Mouse (Mus musculus) stomach, postnatal 0 days (tissue): Measurements from ENCODE around the gene Gadd45g. TPM values are rescaled to one million over a fixed set of nuclear protein-coding genes. Genes with fewer than 3 reads are reported as not detected.
A peak's percentile ranks its signal among the peaks of the same experiment; 100 is the strongest.
"Not testable (repeated sequence)": the region's sequence is repeated elsewhere in the genome, so short reads cannot be mapped to it uniquely, and the experiment has no call there.

Source experiments
- ATAC-seq: fragments of 200-750 bp; cut with Nextera tagmentation; 2 replicates; pipeline ENCODE4 v1.8.0; 2017; ENCODE audit not compliant: low FRiP score, low TSS enrichment
- DNase-seq: peaks from one replicate; pipeline ENCODE4 v3.0.0-alpha.2; 2016; ENCODE audit warnings: low spot score
- H3K27ac ChIP-seq: fragments of 300-500 bp; sonication (generic); replicated peaks from 2 replicates; pipeline ENCODE4 v1.5.1; 2014; ENCODE audit warnings: mild to moderate bottlenecking, control low read depth
- H3K27me3 ChIP-seq: fragments of 300-500 bp; sonication (generic); 2 replicates; pipeline ENCODE4 v1.6.1; 2014; ENCODE audit warnings: low read length; ENCODE audit not compliant: control insufficient read depth, insufficient read depth
- H3K36me3 ChIP-seq: fragments of 300-500 bp; sonication (generic); 2 replicates; pipeline ENCODE4 v1.6.1; 2014; ENCODE audit warnings: low read length, mixed read lengths; ENCODE audit not compliant: control insufficient read depth, insufficient read depth
- H3K4me1 ChIP-seq: fragments of 300-500 bp; sonication (generic); replicated peaks from 2 replicates; pipeline ENCODE4 v1.6.1; 2014; ENCODE audit warnings: antibody characterized with exemption; ENCODE audit not compliant: control insufficient read depth, insufficient read depth
- H3K4me2 ChIP-seq: fragments of 300-500 bp; sonication (generic); replicated peaks from 2 replicates; pipeline ENCODE4 v1.6.1; 2014; ENCODE audit warnings: low read depth, mild to moderate bottlenecking, control low read depth, moderate library complexity
- H3K4me3 ChIP-seq: fragments of 300-500 bp; sonication (generic); 2 replicates; pipeline ENCODE4 v1.5.1; 2014; ENCODE audit warnings: low read depth, low read length, control low read depth
- H3K9ac ChIP-seq: fragments of 300-500 bp; sonication (generic); 2 replicates; pipeline ENCODE4 v1.6.1; 2014; ENCODE audit warnings: mild to moderate bottlenecking, low read length, control low read depth, mixed read lengths
- H3K9me3 ChIP-seq: fragments of 300-500 bp; sonication (generic); 2 replicates; pipeline ENCODE4 v1.6.1; 2016; ENCODE audit warnings: low read length; ENCODE audit not compliant: control insufficient read depth
- CTCF ChIP-seq: IDR thresholded peaks from 2 replicates; pipeline ENCODE4 v1.5.1; 2016; ENCODE audit warnings: antibody characterized with exemption, low read depth, mild to moderate bottlenecking, moderate library complexity
- EP300 ChIP-seq: optimal IDR thresholded peaks from 2 replicates; pipeline ENCODE3; 2016; ENCODE audit warnings: antibody characterized with exemption
- WGBS: fragments of 180-500 bp; shearing (Covaris S2); extraction: QIAGEN DNeasy Blood & Tissue Kit; methylation state at CpG from one replicate; pipeline ENCODE4 v1.1.7; 2014; 5-methylcytosine and 5-hydroxymethylcytosine counted together
- polyA plus RNA-seq: library from polyadenylated mRNA; unstranded; fragments of >200 nt; fragmentation: Nextera tagmentation; extraction: Ambion mirVana; gene quantifications from 2 replicates; pipeline ENCODE4 v1.2.1, GENCODE M21; 2015

Gene Gadd45g
- polyA plus RNA-seq, 1 experiment from 2014 or later = 37.1 TPM

DNA sequence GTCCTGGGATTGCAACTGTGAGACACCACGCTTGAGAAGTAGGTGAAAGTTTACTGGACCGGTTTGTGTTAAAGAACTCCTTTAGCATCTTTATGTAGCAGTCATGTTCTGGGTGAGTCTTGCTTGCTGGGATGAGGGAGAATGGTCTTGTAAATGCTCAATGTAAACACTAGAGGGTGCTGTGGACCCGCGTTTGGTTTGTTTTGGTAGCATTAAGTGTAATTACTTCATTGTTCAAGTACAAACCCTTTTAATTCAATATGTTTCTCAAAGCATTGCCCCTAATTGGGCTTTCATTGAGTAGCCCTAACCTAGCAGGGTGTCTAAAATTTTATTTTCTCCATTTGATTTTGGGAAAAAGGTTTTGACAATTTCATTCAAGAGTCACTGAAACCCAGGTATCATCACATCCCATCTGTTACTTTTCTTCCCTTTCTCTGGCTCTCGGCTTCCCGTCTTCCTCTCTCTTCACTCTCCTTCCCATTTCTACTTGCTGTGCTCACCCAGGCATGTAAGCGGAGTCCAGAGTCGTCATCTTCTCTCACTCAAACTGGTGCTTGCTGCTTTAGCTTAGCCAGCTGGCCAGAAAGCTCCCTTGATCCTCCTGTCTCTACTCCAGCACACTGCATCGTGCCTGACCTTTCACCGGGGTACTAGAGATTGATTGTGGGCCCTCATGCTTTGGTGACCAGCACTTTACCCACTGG is 15.6 kb upstream of the Gadd45g start:
- TF ChIP-seq EP300 (no peak), CTCF (peak; percentile 83)
- no peaks in the 10 kb centered on the region for H3K27me3 ChIP-seq
- no peak overlapping the region for H3K4me2 ChIP-seq
- ATAC-seq (no peak), DNase-seq (peak; percentile 43)
- 35% methylated on average over 10 of the region's 10 CpGs for WGBS
- no peaks in the 10 kb centered on the region for H3K36me3 ChIP-seq
- no peak overlapping the region for H3K9ac ChIP-seq
- no peaks in the 10 kb centered on the region for H3K9me3 ChIP-seq
- H3K4me3 ChIP-seq = no peak overlapping the region
- no peaks in the 10 kb centered on the region for H3K4me1 ChIP-seq
- H3K27ac ChIP-seq = no peak overlapping the region

DNA sequence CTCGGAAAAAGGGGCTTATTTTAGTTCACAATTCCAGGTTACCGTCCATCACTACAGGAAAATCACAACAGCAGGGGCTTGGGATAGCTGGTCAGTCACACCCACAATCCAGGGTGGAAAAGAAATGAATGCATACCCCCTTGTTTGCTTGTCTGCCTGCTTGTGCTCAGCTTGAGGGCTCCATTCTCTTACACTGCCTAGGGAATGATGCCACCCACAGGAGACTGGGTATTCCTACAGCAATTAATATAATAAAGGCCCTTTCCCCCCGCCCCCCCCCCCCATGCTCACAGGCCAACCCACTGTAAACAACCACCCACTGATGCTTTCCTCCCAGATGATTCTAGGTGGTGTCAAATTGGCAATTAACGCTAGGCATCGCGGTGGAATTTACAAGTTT is 14.0 kb upstream of the Gadd45g start:
- DNase-seq = no peak
- TF ChIP-seq CTCF (0 out of 2 replicates have a peak, but pooled peaks have one; percentile 22), EP300 (no peak)
- WGBS = 86% methylated on average over 6 of the region's 6 CpGs
- Histone ChIP-seq H3K36me3 (no peaks in the 10 kb centered on the region), H3K4me2 (no peak overlapping the region), H3K27ac (no peak overlapping the region), H3K9ac (no peak overlapping the region), H3K27me3 (no peaks in the 10 kb centered on the region), H3K4me1 (no peaks in the 10 kb centered on the region), H3K9me3 (no peaks in the 10 kb centered on the region), H3K4me3 (no peak overlapping the region)
- no peak for ATAC-seq

DNA sequence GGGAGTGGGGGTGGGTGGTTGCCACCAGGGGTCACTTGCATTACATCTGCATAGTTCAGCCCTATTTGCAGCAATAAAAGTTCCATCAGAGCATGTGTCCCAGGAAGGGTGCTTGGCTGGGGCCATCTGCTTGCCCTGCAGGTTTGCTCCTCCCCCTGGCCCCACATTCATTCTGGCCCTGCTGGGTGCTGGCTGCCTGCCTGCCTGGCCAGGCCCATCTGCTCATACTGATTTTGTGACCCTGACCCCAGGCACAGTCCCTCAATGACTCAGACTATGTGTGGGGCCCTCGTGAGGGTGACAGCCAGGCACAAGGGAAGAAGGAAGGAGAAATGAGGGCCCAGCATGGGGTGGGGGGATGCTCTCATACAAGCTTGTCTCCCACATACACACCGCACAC is 12.9 kb upstream of the Gadd45g start:
- no peaks in the 10 kb centered on the region for H3K4me1 ChIP-seq
- no peak overlapping the region for H3K9ac ChIP-seq
- H3K9me3 ChIP-seq = no peaks in the 10 kb centered on the region
- H3K27me3 ChIP-seq = no peaks in the 10 kb centered on the region
- no peak for DNase-seq
- H3K4me3 ChIP-seq = no peak overlapping the region
- 63% methylated on average over 2 of the region's 2 CpGs for WGBS
- TF ChIP-seq EP300 (no peak), CTCF (no peak)
- H3K4me2 ChIP-seq = no peak overlapping the region
- no peak overlapping the region for H3K27ac ChIP-seq
- peak; percentile 60; the same call in 1 of the 2 replicates for ATAC-seq
- H3K36me3 ChIP-seq = no peaks in the 10 kb centered on the region

DNA sequence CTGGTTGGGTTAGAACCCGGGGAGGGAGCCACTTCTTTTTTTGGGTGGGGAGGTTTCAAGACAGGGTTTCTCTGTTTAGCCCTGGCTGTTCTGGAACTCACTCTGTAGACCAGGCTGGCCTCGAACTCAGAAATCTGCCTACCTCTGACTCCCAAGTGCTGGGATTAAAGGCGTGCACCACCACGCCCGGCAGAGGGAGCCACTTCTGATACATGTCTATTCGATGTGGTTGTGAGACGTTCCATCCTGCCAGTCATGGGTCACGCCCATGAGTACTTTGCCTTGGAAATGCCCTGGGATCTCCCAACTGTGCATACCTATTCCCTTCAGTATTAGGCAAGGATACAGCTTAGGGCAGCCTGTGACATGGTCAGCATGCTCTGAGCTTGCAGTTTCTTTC is 12.5 kb upstream of the Gadd45g start:
- not testable (repeated sequence) for H3K27ac ChIP-seq, H3K36me3 ChIP-seq, H3K4me1 ChIP-seq, H3K27me3 ChIP-seq, H3K9ac ChIP-seq, H3K4me3 ChIP-seq, H3K4me2 ChIP-seq, DNase-seq, H3K9me3 ChIP-seq
- 0 out of 2 replicates have a peak, but pooled peaks have one; percentile 38 for ATAC-seq
- TF ChIP-seq CTCF = peak; percentile 52
- 61% methylated on average over 8 of the region's 8 CpGs for WGBS

DNA sequence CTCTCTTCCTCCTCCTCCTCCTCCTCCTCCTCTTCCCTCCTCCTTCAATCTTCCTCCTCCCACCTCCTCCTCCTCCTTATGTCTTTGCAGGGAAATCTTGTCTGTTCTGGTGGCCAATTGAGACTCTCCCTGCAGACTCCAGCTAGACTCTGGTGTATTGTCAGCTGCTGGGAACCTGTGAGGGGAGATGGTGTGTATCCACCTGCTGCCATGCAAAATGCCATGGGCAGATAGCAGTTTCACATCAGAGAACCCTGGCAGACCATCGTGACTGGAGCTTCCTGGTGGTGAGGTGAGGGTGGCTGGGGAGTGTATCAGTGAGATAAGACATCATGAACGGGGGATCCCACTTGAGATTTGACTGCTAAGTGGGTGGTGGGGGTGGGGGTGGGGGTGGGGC is 12.0 kb upstream of the Gadd45g start:
- Histone ChIP-seq H3K4me1 (no peaks in the 10 kb centered on the region), H3K9ac (no peak overlapping the region), H3K36me3 (no peaks in the 10 kb centered on the region), H3K9me3 (no peaks in the 10 kb centered on the region), H3K27me3 (no peaks in the 10 kb centered on the region), H3K4me3 (no peak overlapping the region), H3K27ac (no peak overlapping the region), H3K4me2 (no peak overlapping the region)
- DNase-seq = no peak
- no peak for ATAC-seq
- WGBS = 55% methylated on average over 2 of the region's 2 CpGs
- TF ChIP-seq EP300 (no peak), CTCF (no peak)

DNA sequence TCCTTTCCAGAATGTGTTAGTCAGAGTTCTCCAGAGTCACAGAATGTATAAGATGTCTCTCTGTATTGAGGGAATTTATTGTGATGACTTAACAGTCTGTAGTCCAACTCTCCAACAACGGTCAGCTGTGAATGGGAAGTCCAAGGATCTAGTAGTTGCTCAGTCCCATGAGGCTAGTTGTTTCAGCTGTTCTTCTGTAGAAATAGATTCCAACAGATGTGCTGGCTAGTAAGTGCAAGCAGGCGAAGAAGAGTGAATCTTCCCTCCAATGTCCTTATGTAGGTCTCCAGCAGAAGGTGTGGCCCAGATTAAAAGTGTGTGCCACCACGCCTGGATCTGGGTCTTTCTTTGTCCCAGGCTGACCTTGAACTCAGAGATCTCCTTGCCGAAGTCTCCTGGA is 11.3 kb upstream of the Gadd45g start:
- not testable (repeated sequence) for H3K4me2 ChIP-seq, ATAC-seq, H3K27me3 ChIP-seq, H3K9me3 ChIP-seq, H3K27ac ChIP-seq, H3K36me3 ChIP-seq, H3K4me1 ChIP-seq, H3K9ac ChIP-seq, H3K4me3 ChIP-seq, DNase-seq
- 77% methylated on average over 4 of the region's 4 CpGs for WGBS
